Mouse (Mus musculus) kidney, postnatal 10 days (tissue): ENCODE measurements at regions not wholly inside any gene's neighbourhood (a gene's known extent, or its start where the extent isn't known, plus 50 kb on each side); places are given as distances from the start of the nearest gene placed in this dataset.
A peak's percentile ranks its signal among the peaks of the same experiment; 100 is the strongest.

Experiments
- DNase-seq: peaks from one replicate; pipeline ENCODE4 v3.0.0; 2021; ENCODE audit warnings: mixed read lengths

DNA sequence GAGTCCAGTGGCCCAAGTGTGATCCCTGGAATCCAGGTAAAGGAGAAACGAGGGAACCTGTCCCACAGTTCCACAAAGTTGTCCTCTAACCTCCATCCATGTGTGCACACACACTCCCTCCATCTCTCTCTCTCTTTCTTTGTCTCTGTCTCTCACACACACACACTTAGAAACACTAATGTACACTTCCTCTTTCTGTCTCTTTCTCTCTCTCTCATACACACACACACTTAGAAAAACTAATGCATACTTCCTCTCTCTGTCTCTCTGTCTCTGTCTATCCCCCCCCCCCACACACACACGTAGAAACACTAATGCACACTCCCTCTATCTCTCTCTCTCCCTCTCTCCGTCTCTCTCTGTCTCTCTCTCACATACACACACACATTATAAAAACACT lies 61.2 kb upstream of the Bmp2k start:
- DNase-seq = no peak

DNA sequence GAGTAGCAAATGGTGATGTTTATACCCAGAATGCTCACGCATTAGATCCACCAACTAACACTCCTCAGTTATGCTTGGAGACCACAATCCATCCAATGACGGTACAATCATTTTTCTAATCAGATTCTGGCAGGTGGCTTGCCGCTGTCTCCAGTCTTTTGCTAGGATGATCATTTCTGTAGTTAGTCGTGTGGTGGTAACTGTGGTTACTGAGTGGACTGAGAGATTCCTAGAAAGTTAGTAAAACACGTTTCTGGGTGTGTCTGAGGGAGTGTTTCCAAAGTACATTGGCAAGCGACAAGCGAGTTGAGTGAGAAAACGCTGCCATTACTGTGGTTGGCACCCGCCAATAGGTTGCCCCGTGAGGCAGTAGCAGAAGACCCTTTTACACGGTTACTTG lies 58.8 kb upstream of the Bmp2k start:
- no peak for DNase-seq

DNA sequence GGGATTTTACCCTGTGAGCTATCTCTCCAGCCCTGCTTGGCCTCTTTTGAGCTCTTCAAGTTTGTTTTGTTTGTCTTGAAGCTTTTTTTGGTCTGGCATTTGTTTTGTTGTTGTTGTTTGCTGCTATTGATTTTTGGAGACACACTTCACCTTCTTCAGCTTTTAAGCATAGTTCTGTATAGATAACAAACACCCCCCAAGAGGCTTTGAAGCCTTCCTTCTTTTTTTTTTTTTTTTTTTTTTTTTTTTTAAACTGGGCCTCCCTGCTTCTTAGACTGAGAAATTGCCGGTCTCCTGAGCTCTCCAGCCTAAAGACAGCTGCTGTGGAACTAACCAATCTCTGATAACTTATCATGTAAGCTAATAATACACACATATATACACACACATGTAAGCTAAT lies 58.2 kb upstream of the Bmp2k start:
- no peak for DNase-seq

DNA sequence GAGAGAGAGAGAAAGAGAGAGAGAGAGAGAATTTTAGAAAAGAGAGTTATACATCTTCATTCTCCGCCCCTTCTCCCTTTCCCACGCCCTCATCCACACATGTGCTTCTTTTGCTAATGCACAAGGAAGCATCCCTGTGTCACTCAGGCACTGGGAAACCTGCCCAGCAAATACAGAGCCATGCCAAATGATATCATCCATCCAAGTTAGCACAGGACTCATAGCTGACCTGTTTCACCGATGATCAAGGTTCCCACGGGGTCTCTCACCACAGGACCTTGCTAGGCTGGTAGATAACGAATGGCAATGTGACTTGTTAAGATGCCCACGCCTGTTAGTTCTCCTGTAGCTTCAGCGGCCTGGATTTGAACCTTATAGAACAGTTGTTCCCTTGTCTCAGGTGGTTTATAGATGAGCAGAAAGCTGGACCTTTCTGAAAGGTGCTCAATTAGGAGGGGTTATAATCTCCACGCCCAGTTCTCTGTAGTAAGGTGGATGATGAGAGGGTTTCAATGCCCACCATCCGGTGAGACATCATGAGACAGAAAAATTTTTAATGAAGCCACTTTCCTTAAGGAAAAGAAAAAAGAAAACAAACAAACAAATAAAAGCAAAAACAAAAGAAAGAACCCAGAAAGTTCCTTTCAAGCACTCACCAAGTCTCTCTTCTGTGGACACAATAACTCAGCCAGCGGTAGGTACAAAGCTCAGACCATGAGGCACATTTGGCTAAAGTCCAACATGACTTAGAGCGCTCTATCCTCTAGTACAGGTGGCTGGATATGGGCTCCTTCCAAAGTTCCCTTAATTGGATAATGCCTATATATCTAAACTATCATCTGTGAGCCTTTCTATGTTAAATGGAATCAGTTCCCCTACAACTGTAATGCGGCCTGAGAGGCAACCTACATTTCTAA lies 57.1 kb upstream of the Bmp2k start:
- peak; percentile 27 for DNase-seq

DNA sequence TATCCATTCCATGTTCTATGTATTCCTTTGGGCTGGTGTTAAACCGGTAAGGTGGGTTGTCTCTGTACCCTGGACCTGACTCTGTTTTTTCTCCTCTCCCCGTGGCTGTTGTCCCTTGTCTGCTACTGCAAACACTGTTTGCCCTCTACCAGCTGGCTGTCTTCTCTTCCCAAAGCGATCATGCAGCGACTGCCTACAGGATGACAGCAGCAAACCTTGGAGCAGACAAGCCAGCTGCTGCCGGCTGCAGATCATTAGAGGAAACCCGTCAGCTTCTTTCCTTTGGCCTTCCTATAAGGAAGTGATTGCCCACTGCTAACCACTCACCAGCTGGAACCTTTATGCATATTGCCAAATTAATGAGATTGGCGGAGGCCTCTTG lies 56.4 kb upstream of the Bmp2k start:
- peak; percentile 50 for DNase-seq

DNA sequence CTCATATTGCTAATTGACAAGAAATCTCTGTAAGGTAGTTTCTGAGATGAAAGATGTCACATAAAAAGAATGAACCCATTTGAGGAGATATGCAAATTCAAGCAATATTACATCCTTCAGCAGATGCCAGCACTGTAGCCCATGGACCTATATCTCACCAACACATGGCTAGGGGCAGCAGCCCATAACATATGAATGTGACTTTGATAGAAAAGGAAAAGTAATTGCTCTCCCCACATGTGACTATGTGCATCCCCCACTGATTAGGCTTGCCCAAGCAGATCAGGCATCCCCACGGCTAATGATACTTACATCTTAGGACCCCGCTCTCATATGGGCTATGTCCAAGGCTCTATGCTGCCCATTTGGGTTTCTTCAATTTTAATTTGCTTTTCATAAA lies 56.0 kb upstream of the Bmp2k start:
- DNase-seq = no peak
